Mouse (Mus musculus): ENCODE data around the gene P2rx3.

DNA sequence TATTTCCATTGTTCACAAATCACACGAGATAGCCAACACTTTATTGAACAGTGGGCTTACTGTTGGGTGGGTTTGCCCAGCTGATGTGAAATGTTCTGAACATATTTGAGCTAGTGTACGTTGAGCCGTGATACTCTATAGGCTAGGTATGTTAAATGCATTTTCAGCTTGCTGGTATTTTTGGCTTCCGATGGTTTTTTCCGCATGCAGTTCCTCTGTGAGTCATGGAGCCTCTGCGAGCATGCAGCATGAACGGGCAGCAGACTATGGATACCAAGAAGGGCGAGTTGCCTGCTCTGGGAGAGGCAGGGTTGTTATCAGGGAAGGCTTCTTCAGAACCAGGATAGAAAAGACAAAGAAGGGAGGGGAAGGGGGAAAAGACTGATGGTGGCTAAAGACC, 86.2 kb downstream of the P2rx3 start:
- no peak for TF ChIP-seq GATA1 (IDR thresholded peaks at IDR 0.05; ENCODE audit: borderline replicate concordance, low read length)
- no peak for TF ChIP-seq FLI1 (IDR thresholded peaks at IDR 0.05; ENCODE audit: low read length)

Data from megakaryocyte, embryonic 14.5 days (primary cell).